Mouse (Mus musculus) forebrain, postnatal 0 days (tissue): ENCODE measurements around the gene Zfp658. TPM values are rescaled to one million over a fixed set of nuclear protein-coding genes. Genes with fewer than 3 reads are reported as not detected.

Source experiments
- ATAC-seq: fragments of 200-750 bp; cut with Nextera tagmentation; 2 replicates; pipeline ENCODE4 v1.8.0; 2017; ENCODE audit warnings: mild to moderate bottlenecking, moderate library complexity
- DNase-seq: peaks from one replicate; pipeline ENCODE4 v3.0.0-alpha.2; 2015
- H3K27ac ChIP-seq: fragments of 300-500 bp; sonication (generic); 2 replicates; pipeline ENCODE4 v1.5.1; 2014; ENCODE audit warnings: low read depth, mild to moderate bottlenecking, antibody characterized with exemption, low read length, moderate library complexity, mixed read lengths
- H3K27me3 ChIP-seq: fragments of 300-500 bp; sonication (generic); 2 replicates; pipeline ENCODE4 v1.6.1; 2014; ENCODE audit warnings: mild to moderate bottlenecking, low read length, mixed read lengths; ENCODE audit not compliant: insufficient read depth
- H3K36me3 ChIP-seq: fragments of 300-500 bp; sonication (generic); 2 replicates; pipeline ENCODE4 v1.6.1; 2014; ENCODE audit warnings: mild to moderate bottlenecking, moderate library complexity; ENCODE audit not compliant: insufficient read depth
- H3K4me1 ChIP-seq: fragments of 300-500 bp; sonication (generic); 2 replicates; pipeline ENCODE4 v1.6.1; 2014; ENCODE audit warnings: antibody characterized with exemption; ENCODE audit not compliant: insufficient read depth
- H3K4me2 ChIP-seq: fragments of 300-500 bp; sonication (generic); 2 replicates; pipeline ENCODE4 v1.6.1; 2014; ENCODE audit warnings: low read depth, mild to moderate bottlenecking, moderate library complexity
- H3K4me3 ChIP-seq: fragments of 300-500 bp; sonication (generic); 2 replicates; pipeline ENCODE4 v1.5.1; 2014; ENCODE audit warnings: low read depth, low read length, mixed read lengths
- H3K9ac ChIP-seq: fragments of 300-500 bp; sonication (generic); 2 replicates; pipeline ENCODE4 v1.6.1; 2014; ENCODE audit warnings: mild to moderate bottlenecking
- H3K9me3 ChIP-seq: fragments of 300-500 bp; sonication (generic); 2 replicates; pipeline ENCODE4 v1.6.1; 2016; ENCODE audit warnings: low read length
- CTCF ChIP-seq: sonication (generic); IDR thresholded peaks from 2 replicates; pipeline ENCODE4 v1.5.1; 2016; ENCODE audit warnings: antibody characterized with exemption, control low read depth, low read depth
- WGBS: fragments of 180-500 bp; shearing (Covaris S2); extraction: QIAGEN DNeasy Blood & Tissue Kit; methylation state at CpG from one replicate; pipeline ENCODE4 v1.1.7; 2014; 5-methylcytosine and 5-hydroxymethylcytosine counted together
- polyA plus RNA-seq: library from polyadenylated mRNA; unstranded; fragments of >200 nt; fragmentation: Nextera tagmentation; extraction: Ambion mirVana; gene quantifications from 2 replicates; pipeline ENCODE4 v1.2.1, GENCODE M21; 2015
- total RNA-seq: library from RNA; depleted of rRNA; stranded (reverse); fragments of >200 nt; gene quantifications from 2 replicates; pipeline ENCODE4 v1.2.3, GENCODE M21; 2014

The Zfp658 gene
- total and polyA plus RNA-seq, 2 experiments from 2014 or later = 3.1 to 12.6 TPM

DNA sequence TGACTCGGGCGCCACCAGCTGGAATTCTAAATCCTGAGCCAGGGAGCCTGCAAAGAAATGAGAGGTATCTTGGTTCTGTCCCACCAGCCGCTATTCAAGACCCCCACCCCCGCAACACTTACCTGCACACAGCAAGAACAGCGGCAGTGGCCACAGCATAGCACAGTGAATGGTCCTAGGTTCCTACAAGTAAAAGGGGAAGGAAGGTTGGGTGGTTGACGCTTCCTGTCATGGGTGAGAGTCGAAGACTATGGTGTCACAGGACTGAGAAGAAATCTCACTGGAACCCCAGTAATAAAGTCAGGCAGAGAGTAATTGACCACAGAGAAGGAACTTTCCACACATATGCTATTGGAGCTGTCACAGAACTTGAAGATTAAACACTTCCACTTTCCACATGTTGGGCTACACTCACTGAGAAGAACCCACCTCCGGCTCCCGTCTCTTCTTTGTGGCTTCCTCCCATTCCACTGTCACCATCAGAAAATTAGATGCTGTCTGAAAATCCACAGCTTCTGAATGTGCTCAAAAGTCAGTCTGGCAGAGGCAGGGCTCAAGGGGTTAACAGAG, 29.0 kb upstream of the Zfp658 start:
- Histone ChIP-seq H3K9me3 (no peaks in the 10 kb centered on the region), H3K27me3 (no peaks in the 10 kb centered on the region), H3K4me3 (no peak overlapping the region), H3K4me2 (no peak overlapping the region), H3K27ac (no peak overlapping the region), H3K36me3 (no peaks in the 10 kb centered on the region), H3K9ac (no peak overlapping the region), H3K4me1 (no peaks in the 10 kb centered on the region)
- TF ChIP-seq CTCF = no peak
- no peak for ATAC-seq
- DNase-seq = no peak
- 88% methylated on average over 9 of the region's 9 CpGs for WGBS

DNA sequence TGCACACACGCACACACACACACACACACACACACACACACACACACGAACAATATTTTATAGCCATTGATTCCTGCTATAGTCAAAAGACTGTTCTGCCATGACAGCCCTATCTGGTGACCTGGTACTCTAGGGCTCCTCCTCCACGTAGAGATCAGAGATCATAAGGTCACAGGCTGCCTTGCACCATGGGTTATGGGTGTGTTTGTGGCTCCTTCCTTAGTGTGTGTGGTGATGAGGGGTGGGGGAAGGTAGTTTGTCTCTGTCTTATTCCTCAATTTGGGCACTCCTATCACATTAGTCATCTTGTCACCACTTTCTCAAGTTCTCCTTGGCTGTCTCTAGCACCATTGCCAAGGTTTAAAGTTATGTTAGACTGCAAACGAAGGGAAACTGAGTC, 23.5 kb upstream of the Zfp658 start:
- 78% methylated on average over 4 of the region's 4 CpGs for WGBS
- DNase-seq (no peak), ATAC-seq (no peak)

DNA sequence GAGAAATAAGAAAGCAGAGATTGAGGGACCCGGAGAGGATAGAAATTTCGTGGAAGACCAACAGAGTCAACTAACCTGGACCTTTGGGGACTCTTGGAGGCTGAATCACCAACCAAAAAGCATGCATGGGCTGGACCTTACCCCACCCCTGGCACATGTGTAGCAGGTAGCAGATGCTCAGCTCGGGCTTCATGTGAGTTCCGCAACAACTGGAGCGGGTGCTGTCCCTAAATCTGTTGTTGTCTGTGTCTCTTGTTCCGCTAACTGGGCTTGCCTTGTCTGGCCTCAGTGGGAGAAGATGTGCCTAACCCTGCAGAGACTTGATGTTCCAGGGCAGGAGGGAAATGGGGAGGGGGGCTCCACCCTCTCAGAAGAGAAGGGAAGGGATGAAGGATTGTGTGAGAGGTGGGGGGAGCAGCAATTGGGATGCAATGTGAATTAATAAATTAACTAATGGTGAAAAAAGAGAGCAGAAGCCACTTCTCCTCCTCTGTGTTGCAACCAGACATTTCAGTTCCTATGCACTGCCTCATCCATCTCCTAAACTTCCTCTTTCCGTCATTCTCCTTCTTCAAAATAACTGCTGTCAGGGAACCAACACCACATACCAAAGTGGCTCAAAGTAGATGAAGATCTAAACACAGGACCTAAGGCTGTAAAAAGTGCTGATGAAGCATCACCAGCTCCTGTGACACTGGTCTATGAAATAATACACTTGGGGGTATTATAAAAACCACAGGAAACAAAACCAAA, 17.7 kb upstream of the Zfp658 start, which contains the start of gene Cd33:
Gene Cd33, minus strand, starts transcription at position 204 of the 753 bp plus-strand sequence.
- no peak within 1 kb of the TSS for H3K4me3 ChIP-seq
- H3K4me2 ChIP-seq = no peak within 1 kb of the TSS
- no peaks in the 10 kb centered on the region for H3K9me3 ChIP-seq
- no peak for TF ChIP-seq CTCF
- H3K27ac ChIP-seq = no peak within 1 kb of the TSS
- ATAC-seq = no peak
- no peaks in the 10 kb centered on the region for H3K27me3 ChIP-seq
- H3K36me3 ChIP-seq = no peaks in the 10 kb centered on the region
- H3K9ac ChIP-seq = no peak within 1 kb of the TSS
- DNase-seq = no peak
- whole genome bisulfite sequencing = 79% methylated on average over 7 of the region's 7 CpGs
- no peaks in the 10 kb centered on the region for H3K4me1 ChIP-seq

More for the DNA sequence above, 23.5 kb upstream of the Zfp658 start:
- H3K9ac ChIP-seq = no peak overlapping the region
- H3K4me2 ChIP-seq = no peak overlapping the region
- H3K4me1 ChIP-seq = no peaks in the 10 kb centered on the region
- no peaks in the 10 kb centered on the region for H3K9me3 ChIP-seq
- H3K27ac ChIP-seq = no peak overlapping the region
- TF ChIP-seq CTCF = no peak
- H3K36me3 ChIP-seq = no peaks in the 10 kb centered on the region
- H3K27me3 ChIP-seq = no peaks in the 10 kb centered on the region
- H3K4me3 ChIP-seq = no peak overlapping the region

GRCm38 (mm10) chr7:43545656-43546545, 16.2 kb upstream of the Zfp658 start:
- WGBS = 77% methylated on average over 7 of the region's 7 CpGs
- TF ChIP-seq CTCF = no peak
- no peak overlapping the region for H3K27ac ChIP-seq
- H3K9ac ChIP-seq = no peak overlapping the region
- no peaks in the 10 kb centered on the region for H3K27me3 ChIP-seq
- no peak overlapping the region for H3K4me3 ChIP-seq
- ATAC-seq (no peak), DNase-seq (no peak)
- H3K36me3 ChIP-seq = no peaks in the 10 kb centered on the region
- no peaks in the 10 kb centered on the region for H3K4me1 ChIP-seq
- no peaks in the 10 kb centered on the region for H3K9me3 ChIP-seq
- H3K4me2 ChIP-seq = no peak overlapping the region

- no peak for TF ChIP-seq CTCF
- Histone ChIP-seq H3K4me1 (no peaks in the 10 kb centered on the region), H3K9ac (no peak overlapping the region), H3K9me3 (no peaks in the 10 kb centered on the region), H3K27ac (no peak overlapping the region), H3K4me2 (no peak overlapping the region), H3K27me3 (no peaks in the 10 kb centered on the region), H3K4me3 (no peak overlapping the region), H3K36me3 (no peaks in the 10 kb centered on the region)
- no peak for ATAC-seq
- 48% methylated on average over 5 of the region's 5 CpGs for WGBS
- peak; percentile 26 for DNase-seq
Measured at GRCm38 (mm10) chr7:43547666-43548065, 14.4 kb upstream of the Zfp658 start.

DNA sequence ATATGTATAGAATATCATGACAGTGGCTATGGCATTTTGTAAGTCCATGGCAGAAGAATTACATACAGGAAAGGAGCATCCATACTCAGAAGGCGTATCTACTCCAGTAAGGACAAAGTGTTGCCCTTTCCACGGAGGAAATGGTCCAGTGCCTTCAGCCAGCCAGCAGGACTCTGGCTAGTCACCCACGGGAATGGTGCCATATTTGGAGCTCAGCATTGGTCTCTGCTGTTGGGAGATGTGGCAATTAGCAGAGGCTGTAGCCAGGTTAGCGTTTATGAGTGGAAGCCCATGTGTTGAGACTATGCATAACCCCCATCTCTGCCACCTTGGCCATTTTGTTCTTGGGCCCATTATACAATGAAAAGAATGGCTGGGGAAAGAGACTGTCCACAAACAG, 13.8 kb upstream of the Zfp658 start:
- DNase-seq = no peak
- Histone ChIP-seq H3K36me3 (no peaks in the 10 kb centered on the region), H3K27ac (no peak overlapping the region), H3K27me3 (no peaks in the 10 kb centered on the region), H3K4me1 (no peaks in the 10 kb centered on the region), H3K9ac (no peak overlapping the region), H3K4me3 (no peak overlapping the region), H3K4me2 (no peak overlapping the region), H3K9me3 (no peaks in the 10 kb centered on the region)
- ATAC-seq = no peak
- 80% methylated on average over 4 of the region's 4 CpGs for WGBS
- TF ChIP-seq CTCF = no peak

GRCm38 (mm10) chr7:43553153-43553552, 8.9 kb upstream of the Zfp658 start:
- 84% methylated on average over 4 of the region's 4 CpGs for WGBS
- ATAC-seq (no peak), DNase-seq (no peak)
- Histone ChIP-seq H3K27me3 (no peaks in the 10 kb centered on the region), H3K4me2 (no peak overlapping the region), H3K9me3 (no peaks in the 10 kb centered on the region), H3K27ac (no peak overlapping the region), H3K36me3 (no peaks in the 10 kb centered on the region), H3K4me3 (no peak overlapping the region), H3K4me1 (no peaks in the 10 kb centered on the region), H3K9ac (no peak overlapping the region)
- no peak for TF ChIP-seq CTCF
